Mouse (Mus musculus): Measurements from ENCODE around the gene Hist1h3h. TPM values are rescaled to one million over a fixed set of nuclear protein-coding genes. Genes with fewer than 3 reads are reported as not detected.

Hist1h3h gene
- polyA plus RNA-seq, 1 experiment: 81.3 TPM

DNA sequence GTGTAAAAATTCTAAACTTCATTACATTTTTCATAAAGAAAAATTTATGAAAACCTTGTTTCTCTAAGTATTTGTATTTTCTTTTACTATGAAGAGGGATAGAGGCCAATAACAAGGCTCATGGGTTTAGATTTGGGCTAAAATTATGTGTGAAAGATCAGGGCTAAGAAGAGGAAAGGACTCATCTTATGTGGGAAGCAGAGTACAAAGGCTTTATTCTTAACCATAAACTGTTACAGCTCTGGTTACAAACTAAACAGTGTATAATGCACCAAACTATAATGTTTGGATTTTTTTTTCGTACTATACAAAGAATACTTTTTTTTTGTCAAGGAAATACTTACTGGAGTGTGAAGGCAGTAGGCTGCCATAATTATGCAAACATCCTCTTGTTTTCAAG, 38.2 kb downstream of the Hist1h3h start:
- H3K4me3 ChIP-seq (ENCODE audit: extremely low read depth, insufficient read depth, insufficient read length): no peak overlapping the region
- no peaks in the 10 kb centered on the region for H3K36me3 ChIP-seq (ENCODE audit: control insufficient read depth, insufficient read depth, low read length)
- TF ChIP-seq CTCF (IDR thresholded peaks at IDR 0.05; ENCODE audit: extremely low read depth, insufficient read depth, insufficient read length, insufficient replicate concordance): no peak
- TF ChIP-seq POLR2A (IDR thresholded peaks at IDR 0.05; ENCODE audit: low read depth, low read length): no peak
- no peaks in the 10 kb centered on the region for H3K27me3 ChIP-seq (ENCODE audit: control insufficient read depth, insufficient read depth, low read length)
- WGBS: 35% methylated on average over 1 of the region's 1 CpGs
- peaks cover 7% of the 10 kb centered on the region; the same call in 1 of the 2 replicates for H3K4me1 ChIP-seq (ENCODE audit: control insufficient read depth, insufficient read depth, insufficient read length)
- no peak overlapping the region for H3K27ac ChIP-seq (ENCODE audit: insufficient read depth, low read length)
- no peak for DNase-seq (ENCODE audit: low read depth in 1 of 2, low spot score in 2 of 2)

Other genes with a start within 250 kb of the Hist1h3h start
- gene Nkapl, start 249.2 kb upstream of the Hist1h3h start, polyA plus RNA-seq (2012; rRNA removed): not detected in 2 replicates
- gene Zkscan4, start 238.8 kb upstream of the Hist1h3h start, polyA plus RNA-seq (2012; rRNA removed): 0.29 and 0.34 TPM in 2 replicates
- not detected in 2 replicates for gene Gm10065, start 238.2 kb upstream of the Hist1h3h start, polyA plus RNA-seq (2012; rRNA removed)
- 0.13 and 0.16 TPM in 2 replicates for gene AK157302, start 222.4 kb upstream of the Hist1h3h start, polyA plus RNA-seq (2012; rRNA removed)
- gene Gm11273, start 216.2 kb upstream of the Hist1h3h start, polyA plus RNA-seq (2012; rRNA removed): 3.2 and 4.5 TPM in 2 replicates
- gene Zkscan8, start 186.5 kb upstream of the Hist1h3h start, polyA plus RNA-seq (2012; rRNA removed): 1.6 and 2.0 TPM in 2 replicates
- gene Olfr1366, start 174.9 kb upstream of the Hist1h3h start, polyA plus RNA-seq (2012; rRNA removed): not detected in 2 replicates
- not detected in 2 replicates for gene Olfr1535, start 157.8 kb upstream of the Hist1h3h start, polyA plus RNA-seq (2012; rRNA removed)
- gene Olfr1364, start 135.9 kb upstream of the Hist1h3h start, polyA plus RNA-seq (2012; rRNA removed): not detected in 2 replicates
- gene Olfr1362, start 103.6 kb upstream of the Hist1h3h start, polyA plus RNA-seq (2012; rRNA removed): not detected in 2 replicates
- not detected in 2 replicates for gene Olfr11, start 75.1 kb upstream of the Hist1h3h start, polyA plus RNA-seq (2012; rRNA removed)
- not detected in 2 replicates for gene Olfr1361, start 54.3 kb upstream of the Hist1h3h start, polyA plus RNA-seq (2012; rRNA removed)
- not detected in 2 replicates for gene Olfr1360, start 40.3 kb upstream of the Hist1h3h start, polyA plus RNA-seq (2012; rRNA removed)
- gene Olfr1359, start 19.5 kb upstream of the Hist1h3h start, polyA plus RNA-seq (2012; rRNA removed): not detected in 2 replicates
- gene Hist1h2bl, start 1.5 kb upstream of the Hist1h3h start, polyA plus RNA-seq (2012; rRNA removed): 18.0 and 18.4 TPM in 2 replicates
- 40.4 and 81.0 TPM in 2 replicates for gene Hist1h2ai, start 1.2 kb upstream of the Hist1h3h start, polyA plus RNA-seq (2012; rRNA removed)
- 6.5 and 12.9 TPM in 2 replicates for gene Hist1h2bm, start 4.4 kb downstream of the Hist1h3h start, polyA plus RNA-seq (2012; rRNA removed)
- gene Hist1h4j, start 17.4 kb downstream of the Hist1h3h start, polyA plus RNA-seq (2012; rRNA removed): 9.1 and 9.5 TPM in 2 replicates
- 82.1 and 92.4 TPM in 2 replicates for gene Hist1h4k, start 32.8 kb downstream of the Hist1h3h start, polyA plus RNA-seq (2012; rRNA removed)
- gene Hist1h2ak, start 36.2 kb downstream of the Hist1h3h start, polyA plus RNA-seq (2012; rRNA removed): 51.8 and 65.5 TPM in 2 replicates
- gene Hist1h2bn, start 36.5 kb downstream of the Hist1h3h start, polyA plus RNA-seq (2012; rRNA removed): 8.0 and 29.0 TPM in 2 replicates
- gene Hist1h1b, start 63.0 kb downstream of the Hist1h3h start, polyA plus RNA-seq (2012; rRNA removed): 2.3 and 3.2 TPM in 2 replicates
- gene Hist1h3i, start 65.7 kb downstream of the Hist1h3h start, polyA plus RNA-seq (2012; rRNA removed): 77.1 and 125 TPM in 2 replicates
- 15.5 and 52.1 TPM in 2 replicates for gene Hist1h2an, start 69.6 kb downstream of the Hist1h3h start, polyA plus RNA-seq (2012; rRNA removed)
- 1.7 and 13.4 TPM in 2 replicates for gene Hist1h2bp, start 69.8 kb downstream of the Hist1h3h start, polyA plus RNA-seq (2012; rRNA removed)
- 32.5 and 59.8 TPM in 2 replicates for gene Hist1h2bq, start 92.5 kb downstream of the Hist1h3h start, polyA plus RNA-seq (2012; rRNA removed)
- gene Hist1h2ao, start 92.8 kb downstream of the Hist1h3h start, polyA plus RNA-seq (2012; rRNA removed): not detected in 2 replicates
- not detected in 2 replicates for gene Hist1h4m, start 94.1 kb downstream of the Hist1h3h start, polyA plus RNA-seq (2012; rRNA removed)
- gene Hist1h4n, start 114.5 kb downstream of the Hist1h3h start, polyA plus RNA-seq (2012; rRNA removed): 61.9 and 76.0 TPM in 2 replicates
- gene Hist1h2ap, start 115.8 kb downstream of the Hist1h3h start, polyA plus RNA-seq (2012; rRNA removed): 366 and 1,278 TPM in 2 replicates
- gene Hist1h2br, start 116.1 kb downstream of the Hist1h3h start, polyA plus RNA-seq (2012; rRNA removed): 28.5 and 55.0 TPM in 2 replicates
- gene Zfp184, start 227.4 kb downstream of the Hist1h3h start, polyA plus RNA-seq (2012; rRNA removed): 0.05 and 0.11 TPM in 2 replicates

Data from spleen, adult 2 months (tissue).